Mouse (Mus musculus): Measurements from ENCODE around the gene 9230112D13Rik.
A peak's percentile ranks its signal among the peaks of the same experiment; 100 is the strongest.

9230112D13Rik gene

DNA sequence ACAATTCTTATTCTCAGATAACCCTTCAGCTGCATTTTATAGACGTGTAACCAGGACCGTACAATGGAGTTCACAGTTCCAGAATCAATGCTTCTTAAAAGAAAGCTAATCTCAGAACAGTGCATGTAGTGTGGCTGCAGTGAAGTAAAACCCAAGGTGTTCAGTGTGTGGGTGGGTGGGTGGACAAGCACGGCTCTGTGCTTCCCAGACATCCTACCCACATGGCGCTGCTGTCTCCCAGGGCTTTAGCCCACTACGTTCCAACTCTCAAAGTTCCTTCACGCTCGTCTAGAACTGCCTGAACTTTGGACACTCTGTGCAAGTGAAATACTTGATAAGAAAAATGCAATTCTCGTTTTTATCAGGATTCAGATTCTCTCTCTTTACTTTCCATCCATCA is at the start of gene 9230112D13Rik:
TSS of gene 9230112D13Rik (minus strand) at position 101 of the 400 bp plus-strand sequence.
- DNase-seq (ENCODE audit: low spot score in 2 of 2), result no peak

DNA sequence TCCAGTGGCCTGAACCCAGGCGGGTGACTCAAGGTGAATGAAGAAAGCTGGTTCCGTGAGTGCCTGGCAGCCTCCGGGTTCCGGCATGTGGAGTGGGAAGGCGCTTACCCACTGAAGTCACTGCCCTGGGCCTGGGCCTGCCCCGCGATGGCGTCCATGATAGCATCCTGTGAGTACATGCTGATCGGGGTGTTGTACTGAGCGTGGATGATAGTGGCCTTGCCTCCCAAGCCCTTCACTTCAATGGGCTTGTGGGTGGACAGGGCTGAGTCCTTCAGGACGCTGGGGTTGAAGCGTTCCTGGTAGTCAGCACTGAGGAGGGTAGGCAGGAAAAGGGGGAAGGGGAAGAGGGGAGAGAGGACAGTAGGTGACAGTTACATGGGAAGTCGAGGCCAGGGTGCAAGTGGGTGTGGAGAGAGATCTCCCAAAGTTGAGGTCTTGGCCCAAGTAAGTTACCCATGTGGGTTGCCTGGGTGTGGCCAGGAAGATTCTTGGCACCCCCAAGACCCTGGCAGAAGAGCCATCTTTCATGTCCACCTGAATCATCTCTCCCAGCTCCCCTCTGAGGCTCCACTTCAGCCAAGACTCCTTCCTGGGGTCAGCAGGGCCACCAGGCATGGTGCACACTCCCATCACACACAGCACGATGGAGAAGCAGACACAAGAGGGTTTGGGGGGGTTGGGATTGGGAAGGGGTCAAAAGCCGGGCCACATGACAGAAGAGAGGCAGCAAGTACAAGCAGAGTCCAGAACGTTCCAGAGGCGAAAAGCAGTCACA is 49.2 kb upstream of the 9230112D13Rik start:
- DNase-seq (ENCODE audit: low spot score in 2 of 2), result no peak

DNA sequence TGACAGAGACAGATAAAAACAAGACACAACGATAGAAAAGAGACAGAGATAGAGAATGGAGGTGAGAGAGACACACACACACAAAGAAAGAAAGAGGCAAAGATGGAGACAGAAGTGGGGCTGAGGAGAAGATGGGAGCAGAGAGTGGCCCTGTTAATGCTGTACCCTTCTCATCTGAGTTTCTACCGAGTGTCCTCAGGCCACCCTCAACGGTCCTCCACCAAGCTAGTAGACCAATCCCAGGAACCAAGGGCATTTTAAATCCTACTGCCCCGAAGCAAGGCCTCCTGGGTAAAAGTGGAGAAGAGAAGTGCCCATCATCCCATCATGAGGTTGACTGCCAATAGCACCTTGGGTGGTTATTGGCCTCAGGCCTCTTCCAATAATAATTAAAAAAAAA is 48.3 kb upstream of the 9230112D13Rik start:
- DNase-seq (ENCODE audit: low spot score in 2 of 2), result no peak

DNA sequence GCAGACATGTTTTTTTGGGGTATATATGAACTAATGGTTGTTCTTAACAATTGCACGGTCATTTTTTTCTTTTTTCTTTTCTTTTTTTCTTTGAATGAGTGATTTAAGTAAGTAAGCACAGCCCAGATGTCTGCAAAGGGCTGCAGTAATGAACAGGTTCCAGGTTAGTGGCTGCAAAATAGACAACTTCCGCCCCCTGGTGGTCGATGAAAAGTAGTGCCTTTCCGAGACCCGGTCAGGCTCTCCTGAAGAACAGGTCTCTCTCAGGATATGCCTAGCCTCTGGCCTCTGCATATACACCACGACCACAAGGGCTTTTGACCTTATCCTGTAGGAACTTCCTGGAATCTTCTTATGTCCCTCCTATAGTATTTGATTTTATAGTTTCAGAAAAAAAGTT is 47.7 kb upstream of the 9230112D13Rik start:
- peak; percentile 18 to 73 for DNase-seq (ENCODE audit: low spot score in 2 of 2)

DNA sequence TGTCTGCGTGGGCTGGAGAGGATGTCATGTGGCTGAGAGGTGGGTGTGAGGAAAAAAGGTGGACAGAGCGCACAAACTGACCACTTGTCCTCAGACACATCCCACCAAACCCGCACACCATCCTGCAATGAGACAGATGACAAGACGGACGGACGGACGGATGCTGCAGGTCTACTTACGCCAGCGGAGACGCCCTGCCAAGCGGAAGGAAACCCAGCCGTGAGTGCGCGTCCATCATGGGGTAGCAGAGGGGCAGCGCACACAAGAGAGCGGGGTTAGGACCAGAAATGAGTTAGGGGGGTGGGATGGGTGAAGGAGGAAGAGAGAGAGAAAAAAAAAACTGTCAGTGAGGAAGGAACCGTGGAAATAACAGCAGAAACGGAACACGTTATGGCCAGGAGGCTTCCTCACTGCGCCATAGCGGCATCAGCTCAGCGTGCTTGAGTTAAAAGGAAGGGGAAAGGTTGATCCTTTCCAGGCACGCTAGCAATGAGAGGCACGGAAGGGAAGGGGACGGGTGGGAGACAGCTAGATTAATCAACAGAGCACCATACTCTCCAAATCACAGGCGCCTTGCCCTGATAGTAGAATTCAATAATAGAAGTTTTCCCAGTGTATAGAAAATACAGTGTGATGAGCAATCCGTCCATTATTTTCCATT is 47.1 kb upstream of the 9230112D13Rik start:
- no peak for DNase-seq (ENCODE audit: low spot score in 2 of 2)

DNA sequence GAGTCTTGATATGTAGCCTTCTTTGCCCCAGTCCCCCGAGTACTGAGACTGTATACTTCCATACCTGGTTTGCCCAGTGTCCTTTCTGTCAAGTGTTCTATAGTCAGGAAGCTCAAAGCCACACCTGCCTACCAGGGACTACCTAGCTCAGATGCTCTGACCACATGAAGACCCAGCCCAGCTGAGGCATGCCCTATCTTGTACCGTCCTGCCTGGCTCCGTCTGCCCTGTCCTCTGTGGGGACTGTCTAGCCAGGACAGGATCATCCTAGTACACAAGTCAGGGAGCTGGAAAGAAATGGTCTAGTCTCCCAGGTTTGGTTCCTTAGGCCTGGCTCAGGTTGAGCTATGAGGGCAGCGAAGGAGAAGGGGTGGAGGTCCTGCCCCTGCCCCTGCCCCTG is 46.0 kb upstream of the 9230112D13Rik start:
- no peak for DNase-seq (ENCODE audit: low spot score in 2 of 2)

DNA sequence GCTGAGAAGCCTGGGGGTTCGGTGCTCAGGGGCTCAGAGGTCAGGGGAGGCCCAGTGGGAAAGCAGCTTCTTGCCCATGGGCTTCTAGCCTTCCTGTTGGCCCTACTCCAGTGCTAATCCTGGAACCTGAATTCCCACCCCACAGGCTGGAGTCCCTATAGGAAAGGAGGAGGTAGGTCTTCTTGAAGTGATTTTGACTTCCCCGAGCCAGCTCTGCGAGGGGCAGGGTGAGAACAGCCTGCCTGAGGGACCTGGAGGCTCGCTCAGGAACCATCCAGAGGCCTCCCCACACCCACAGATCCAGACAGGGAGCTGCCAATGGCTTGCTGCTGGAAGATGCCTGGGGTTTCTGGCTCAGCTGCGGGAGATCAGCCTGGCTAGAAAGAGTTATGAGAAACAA is 45.1 kb upstream of the 9230112D13Rik start:
- DNase-seq (ENCODE audit: low spot score in 2 of 2), result no peak

DNA sequence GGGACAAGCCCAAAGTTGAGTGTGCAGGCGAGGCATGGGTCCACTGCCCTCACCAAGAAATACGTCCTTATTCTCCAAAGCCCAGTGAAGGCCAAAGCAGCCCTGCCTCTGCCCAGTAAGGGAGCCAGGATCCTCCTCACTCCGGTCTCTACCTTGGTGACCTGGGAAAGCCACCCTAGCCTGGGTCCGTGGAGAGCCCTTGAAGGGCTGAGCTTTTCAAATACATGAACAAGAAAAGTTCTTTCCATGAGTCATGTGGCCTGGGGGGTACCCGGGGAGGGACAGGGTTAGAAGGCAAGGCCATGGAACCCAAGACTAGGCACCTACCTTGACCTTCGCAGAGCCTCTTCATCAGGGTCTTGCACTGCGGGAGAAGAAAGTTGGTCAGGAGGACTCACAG is 43.9 kb upstream of the 9230112D13Rik start:
- DNase-seq (ENCODE audit: low spot score in 2 of 2), result no peak

DNA sequence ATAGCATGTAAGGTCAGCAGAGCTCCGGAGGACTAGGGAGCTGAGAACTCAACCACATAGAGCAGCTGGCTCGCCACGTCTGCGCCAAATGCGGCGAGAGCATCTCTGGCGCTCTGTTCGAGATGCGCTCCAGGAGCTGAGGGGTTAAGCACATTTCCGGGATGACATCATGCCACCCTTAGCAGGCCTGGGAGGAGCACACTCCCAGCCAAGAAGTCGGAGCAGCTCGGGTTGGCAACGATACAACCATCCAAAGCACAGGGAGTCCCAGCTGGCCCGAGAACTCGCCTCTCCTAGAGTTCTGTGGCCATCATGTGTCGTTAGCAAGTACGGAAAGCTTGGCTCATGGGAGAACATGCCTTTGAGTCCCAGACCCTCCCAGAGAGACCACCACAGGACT is 43.1 kb upstream of the 9230112D13Rik start:
- no peak for DNase-seq (ENCODE audit: low spot score in 2 of 2)

DNA sequence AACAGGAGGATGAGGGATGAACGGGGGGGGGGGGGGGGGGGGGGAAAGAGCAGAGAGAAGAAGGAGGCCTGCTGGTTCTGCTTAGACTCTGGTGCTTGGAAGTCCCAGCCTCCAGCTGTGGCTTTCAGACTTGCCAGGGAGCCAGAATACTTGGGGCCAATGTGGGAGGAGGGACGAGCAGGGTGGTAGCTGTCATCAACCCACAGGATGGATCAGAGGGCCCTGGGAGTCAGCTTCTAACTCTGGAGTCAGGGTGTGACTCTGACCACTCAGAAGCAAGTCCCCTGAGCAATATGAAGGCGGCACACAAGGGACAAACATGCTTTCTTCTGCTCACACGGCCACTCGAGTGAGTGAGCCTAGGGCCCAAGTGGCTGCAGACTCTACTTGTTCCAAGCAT is 42.0 kb upstream of the 9230112D13Rik start:
- DNase-seq (ENCODE audit: low spot score in 2 of 2), result no peak

DNA sequence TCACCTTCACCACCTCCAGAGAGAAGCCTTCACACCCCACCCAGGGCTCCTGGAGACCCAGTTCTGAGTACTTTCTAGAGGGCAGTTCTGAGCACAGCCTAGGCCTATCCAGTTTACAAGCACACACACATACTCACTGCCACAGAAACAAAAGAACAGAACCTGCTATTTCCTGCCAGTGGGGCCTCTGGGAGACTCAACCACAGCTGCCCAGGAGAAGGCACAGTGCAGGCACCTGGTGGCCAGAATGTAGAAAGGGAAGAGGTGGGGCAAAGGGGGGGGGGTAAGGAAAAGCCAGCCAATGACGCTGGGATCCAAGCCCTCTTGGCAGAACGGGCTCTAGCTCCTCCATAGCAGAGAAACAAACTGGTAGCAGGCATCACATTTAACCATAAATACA is 39.8 kb upstream of the 9230112D13Rik start:
- no peak for DNase-seq (ENCODE audit: low spot score in 2 of 2)

DNA sequence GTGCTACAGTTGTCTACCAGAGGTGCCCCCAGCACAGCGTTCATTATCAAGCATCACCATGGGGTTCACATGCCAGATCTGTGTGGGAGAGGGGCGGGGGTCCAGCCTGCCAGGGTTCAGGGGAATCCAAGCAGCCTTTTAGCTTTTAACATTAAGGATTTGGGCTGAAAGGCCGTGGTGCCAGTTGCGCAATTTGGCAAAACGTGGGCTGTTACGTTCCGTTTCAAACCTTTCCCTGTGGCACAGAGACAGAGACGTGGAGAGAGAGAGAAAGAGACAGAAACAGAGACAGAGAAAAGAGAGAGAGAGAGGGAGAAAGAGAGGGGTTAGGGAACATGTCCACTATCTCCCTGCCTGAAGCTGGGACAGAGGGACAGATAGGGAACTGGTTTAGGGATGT is 39.0 kb upstream of the 9230112D13Rik start:
- DNase-seq (ENCODE audit: low spot score in 2 of 2), result no peak

DNA sequence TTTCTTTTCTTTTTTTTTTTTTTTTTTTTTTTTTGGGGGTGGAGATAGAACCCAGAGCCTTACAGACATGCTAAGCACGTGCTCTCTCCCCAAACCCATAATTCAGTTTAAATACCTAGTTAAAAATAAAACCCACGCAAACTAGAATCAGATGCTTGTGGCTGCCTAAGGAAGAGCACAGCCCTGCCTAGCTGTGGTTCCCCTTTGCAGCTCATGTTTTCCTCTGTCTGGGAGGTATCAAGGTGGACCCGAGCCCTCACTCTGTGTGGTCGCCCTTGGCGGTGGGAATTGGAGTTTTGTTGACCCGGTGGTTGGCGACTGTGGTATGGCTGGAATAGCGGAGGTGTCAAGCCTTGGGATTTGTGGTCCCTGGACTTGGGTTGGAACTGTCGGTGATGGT is 36.3 kb upstream of the 9230112D13Rik start:
- DNase-seq (ENCODE audit: low spot score in 2 of 2), result no peak

DNA sequence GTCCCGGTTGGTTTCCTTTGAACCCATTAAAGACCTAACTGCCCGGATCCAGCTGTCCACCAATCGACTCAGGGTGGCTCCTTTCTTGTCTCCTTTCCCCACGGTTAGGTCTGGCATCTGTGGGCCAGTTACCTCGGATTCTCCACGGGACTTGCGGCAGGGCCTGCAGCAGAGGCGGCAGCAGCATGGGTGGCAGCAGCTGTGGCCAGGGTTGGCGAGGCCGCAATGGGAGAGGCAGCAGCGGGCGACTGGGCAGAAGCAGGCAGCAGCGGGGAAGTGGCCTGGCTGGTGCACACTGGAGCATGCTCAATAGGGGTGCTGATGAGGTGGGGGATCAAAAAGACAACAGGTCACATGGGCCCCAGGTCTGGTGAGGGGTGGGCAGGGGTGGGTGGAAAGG is 32.6 kb upstream of the 9230112D13Rik start:
- DNase-seq (ENCODE audit: low spot score in 2 of 2), result no peak

DNA sequence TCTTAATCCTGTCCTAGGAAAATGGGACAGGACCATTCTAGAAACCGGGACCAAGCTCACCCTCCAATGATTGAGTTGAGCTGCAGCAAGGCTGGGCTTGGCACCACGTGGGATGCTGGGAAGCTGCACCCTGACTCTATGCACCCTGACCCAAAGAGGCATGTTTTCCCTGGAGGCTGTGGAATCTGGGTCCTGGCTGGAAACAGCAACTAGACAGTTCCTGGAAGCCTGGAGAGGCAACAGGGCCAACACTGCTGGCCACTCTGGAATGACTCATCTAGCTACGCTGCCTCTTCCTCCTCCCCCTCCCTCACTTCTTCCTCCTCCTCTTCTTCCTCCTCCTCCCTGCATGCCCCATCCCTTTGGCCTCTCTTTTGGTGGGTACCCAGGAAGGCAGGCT is 31.4 kb upstream of the 9230112D13Rik start:
- no peak for DNase-seq (ENCODE audit: low spot score in 2 of 2)

DNA sequence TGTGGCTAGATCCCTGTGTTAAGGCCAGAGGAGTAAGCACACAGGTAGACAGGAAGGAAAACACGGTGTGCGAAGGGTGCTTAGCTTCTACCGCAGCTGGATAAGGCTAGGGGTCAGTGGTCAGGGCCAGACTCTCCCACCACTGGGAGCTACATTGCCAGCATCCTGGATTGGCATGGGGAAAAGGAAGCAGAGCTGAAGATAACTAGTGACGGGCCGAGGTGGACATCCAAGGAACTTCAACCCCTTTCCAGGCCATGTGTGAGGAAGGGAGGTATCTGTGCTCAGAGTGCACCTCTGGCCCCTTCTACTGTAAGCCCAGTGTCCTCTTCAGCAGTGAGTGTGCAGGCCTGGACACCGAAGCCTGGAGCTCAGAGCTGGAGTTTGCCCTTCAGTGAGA is 30.9 kb upstream of the 9230112D13Rik start:
- no peak for DNase-seq (ENCODE audit: low spot score in 2 of 2)

DNA sequence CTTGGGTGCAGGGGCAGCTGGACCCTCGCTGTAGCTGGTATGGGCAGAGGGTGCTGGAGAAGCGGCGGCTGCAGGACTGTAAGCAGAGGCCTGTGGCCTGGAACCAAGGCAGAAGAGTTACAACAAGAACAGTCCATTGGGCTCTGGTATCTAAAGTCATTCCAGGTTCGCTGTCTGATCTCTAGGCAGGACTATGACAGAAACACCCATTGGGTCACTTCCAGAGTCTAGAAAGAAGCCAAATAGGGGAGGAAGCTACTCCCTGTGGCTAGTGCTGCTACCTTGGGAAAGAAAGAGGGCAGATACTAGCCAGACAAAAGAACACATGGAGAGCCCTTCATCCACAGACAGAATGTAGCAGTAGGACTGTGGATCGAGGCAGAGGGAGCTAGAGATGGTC is 29.6 kb upstream of the 9230112D13Rik start:
- DNase-seq (ENCODE audit: low spot score in 2 of 2), result no peak

DNA sequence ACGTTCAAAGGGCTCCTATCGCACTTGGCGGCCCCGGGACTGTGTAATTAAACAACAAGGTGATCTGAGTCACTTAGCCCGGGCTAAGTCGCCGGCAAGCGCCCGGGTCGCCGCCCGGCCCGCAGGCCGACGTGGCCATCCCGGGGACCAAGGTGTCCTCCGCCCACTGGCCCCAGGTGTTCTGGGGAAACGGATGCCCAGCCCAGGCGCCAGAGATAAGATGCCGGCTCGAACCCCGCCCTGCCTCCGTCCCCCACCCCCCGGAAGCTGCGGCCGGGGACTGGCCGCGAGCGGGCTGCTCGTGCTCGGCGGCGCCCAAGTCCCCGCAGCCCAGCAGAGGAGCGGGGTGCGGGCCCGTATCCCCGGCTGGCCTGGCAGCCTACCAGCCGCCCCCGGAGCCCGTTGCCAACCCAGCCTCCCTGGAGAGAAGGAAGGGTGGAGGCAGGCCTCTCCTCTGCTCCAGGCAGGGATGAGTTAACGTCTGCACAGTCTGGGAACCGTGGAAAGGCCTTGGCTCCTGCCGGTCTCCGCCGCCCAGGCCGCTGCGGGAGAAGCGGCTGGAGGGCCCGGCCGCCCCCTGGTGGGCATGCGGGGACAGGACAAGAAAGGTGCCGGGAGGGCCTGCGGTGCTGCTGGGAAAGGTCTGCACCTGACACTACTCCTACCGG is 26.5 kb upstream of the 9230112D13Rik start:
- peak; percentile 26 to 73 for DNase-seq (ENCODE audit: low spot score in 2 of 2)

DNA sequence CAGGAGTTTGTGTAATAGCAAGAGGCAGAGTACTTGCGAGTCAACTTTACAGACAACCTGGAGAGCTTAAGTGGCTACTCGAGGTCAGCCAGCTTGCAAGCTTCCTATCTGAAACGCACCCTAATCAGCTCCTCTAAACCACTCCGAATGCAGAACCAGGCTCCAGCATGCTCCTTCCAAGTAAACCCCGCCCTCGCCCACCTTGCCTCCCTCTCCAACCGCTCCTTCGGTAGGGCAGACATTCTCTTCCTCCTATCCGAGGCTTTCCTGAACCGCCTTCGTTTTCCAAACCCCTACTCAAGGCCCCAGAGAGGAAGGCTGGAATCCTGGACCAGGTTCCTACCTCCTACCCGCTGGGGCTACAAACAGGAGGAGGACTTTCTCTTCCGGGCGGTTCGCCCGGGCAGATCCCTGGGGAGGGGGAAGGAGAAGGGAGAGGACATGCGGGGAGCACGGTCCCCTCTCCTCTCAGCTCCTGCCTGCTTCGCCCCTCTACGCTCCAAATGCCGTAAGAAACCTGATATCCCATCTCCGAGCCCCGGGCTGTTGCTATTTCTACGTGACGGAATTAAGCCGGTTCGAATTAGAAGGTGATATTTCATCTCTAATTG is 25.9 kb upstream of the 9230112D13Rik start:
- DNase-seq (ENCODE audit: low spot score in 2 of 2), result no peak

DNA sequence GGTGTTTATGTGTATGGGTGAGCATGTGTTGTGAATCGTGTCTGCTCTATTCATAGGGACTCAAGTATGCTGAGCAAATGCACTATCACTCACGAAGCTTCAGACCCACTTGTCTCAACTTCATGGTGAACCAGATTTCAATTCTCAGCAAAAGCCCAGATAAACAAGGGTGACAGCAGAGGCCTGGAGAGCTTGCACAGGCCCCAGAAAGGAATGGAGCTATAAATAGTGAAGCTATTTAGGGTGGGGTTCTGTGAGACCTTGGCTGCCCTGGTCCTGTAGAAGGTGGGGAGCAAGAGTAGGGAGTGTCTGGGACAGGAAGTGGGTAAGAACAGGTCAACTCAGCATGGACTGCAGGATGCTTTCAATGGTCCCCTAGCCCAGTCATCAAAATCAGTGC is 21.9 kb upstream of the 9230112D13Rik start:
- no peak for DNase-seq (ENCODE audit: low spot score in 2 of 2)

DNA sequence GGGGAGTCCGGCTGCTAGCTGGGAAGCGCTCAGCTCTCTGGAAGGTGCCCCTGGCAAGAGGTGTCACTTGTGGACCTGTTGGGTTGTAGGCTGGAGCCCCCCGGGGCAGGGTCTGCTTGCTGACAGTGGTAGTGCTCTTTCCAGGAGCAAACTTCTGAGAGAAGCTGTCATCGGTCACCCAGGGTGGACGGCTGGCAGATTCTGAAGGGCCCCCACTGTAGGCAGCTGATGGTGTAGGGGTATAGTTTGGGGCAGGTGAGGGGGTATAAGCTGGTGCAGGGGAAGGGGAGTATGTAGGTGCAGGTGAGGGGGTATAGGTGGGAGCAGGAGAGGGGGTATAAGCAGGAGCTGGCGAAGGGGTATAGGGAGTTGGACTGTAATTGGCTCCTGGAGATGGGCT is 21.4 kb upstream of the 9230112D13Rik start:
- DNase-seq (ENCODE audit: low spot score in 2 of 2), result no peak

DNA sequence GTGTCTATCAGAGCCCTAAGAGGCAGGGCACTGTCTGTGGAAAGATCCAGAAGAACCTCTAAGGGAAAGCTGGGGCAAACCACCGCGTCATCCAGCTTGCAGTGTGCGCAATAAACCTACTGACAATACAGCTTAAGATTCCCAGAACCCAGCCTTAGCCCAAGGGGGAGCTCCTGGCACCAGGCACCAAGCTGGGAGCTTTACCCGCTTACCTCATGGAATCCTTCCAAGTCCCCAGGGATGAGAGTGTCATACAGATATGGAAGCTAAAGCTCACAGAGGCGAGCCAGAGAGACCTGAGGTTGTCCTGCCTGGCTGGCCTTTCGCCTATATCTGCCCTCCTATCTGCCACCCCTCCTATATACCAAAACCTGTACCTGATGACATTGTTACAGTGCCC is 21.0 kb upstream of the 9230112D13Rik start:
- DNase-seq (ENCODE audit: low spot score in 2 of 2), result no peak

DNA sequence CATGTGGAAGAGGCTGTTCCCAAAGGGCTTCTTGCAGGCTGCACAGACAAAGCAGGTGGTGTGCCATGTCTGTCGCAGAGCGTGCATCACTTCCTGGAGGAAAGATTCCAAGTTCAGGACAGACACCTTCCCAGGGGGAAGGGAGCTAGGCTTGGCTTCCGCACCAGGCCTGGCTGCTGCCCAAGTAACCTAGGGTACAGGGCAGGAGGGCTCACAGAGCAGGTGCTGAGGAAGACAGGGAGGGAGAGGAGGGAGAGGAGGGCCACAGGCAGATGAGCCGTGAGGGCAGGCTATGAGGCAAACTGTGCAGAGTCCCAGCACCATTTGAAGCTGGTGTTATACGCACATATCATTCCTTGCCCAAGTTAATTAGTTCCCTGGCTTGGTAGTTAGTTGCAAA is 19.3 kb upstream of the 9230112D13Rik start:
- no peak for DNase-seq (ENCODE audit: low spot score in 2 of 2)
